Mouse (Mus musculus) heart, postnatal 0 days (tissue): ENCODE measurements around the gene Sh3bgrl2.

ENCODE experiments used
- CTCF ChIP-seq: IDR thresholded peaks from 2 replicates; pipeline ENCODE4 v1.5.1; 2016; ENCODE audit warnings: antibody characterized with exemption, control low read depth, low read depth
- EP300 ChIP-seq: IDR thresholded peaks from 2 replicates; pipeline ENCODE4 v1.6.1; 2016; ENCODE audit warnings: antibody characterized with exemption, low read depth

- TF ChIP-seq CTCF = no peak
- TF ChIP-seq EP300 = no peak
These were observed 12.5 kb downstream of the Sh3bgrl2 start for GRCm38 (mm10) chr9:83560670-83561069.
